Mouse (Mus musculus) 416B (cell line): ENCODE results near the gene Syncrip.
A peak's percentile ranks its signal among the peaks of the same experiment; 100 is the strongest.

Source experiments
- DNase-seq: peaks from one replicate; pipeline ENCODE4 v3.0.0; 2011; ENCODE audit warnings: low read depth

Gene Syncrip

DNA sequence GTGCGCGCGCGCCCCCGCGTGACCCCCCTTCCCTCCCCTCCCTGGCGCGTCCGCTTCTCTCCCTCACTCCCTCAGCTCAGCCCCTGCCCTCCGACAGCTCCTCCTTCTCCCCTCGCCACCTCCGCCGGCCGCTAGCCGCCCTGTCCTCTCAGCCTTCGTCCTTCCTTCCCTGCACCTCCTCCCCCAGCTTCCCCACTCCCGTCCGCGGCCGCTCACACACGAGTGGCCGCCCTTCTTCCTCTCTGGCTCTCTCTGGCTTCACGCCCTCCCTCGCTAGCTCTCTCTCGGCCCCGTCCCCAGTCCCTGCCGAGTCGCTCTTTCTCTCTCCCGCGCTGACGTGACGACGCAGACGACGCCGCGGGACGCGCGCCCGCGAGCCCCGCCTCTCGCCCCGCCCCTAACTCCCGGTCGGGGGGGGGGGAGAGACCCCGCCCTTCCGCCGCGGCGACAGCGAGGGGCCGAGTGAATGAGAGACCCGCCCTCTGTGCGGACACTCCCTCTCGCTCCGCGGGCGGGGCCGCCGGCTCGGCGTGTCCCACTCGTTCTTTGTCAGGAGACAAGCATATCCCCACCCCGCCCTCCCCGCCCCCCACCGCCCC lies at the start of gene Syncrip:
TSS of gene Syncrip (minus strand) at position 345 of the 599 bp plus-strand sequence.
- peak; percentile 95 for DNase-seq

DNA sequence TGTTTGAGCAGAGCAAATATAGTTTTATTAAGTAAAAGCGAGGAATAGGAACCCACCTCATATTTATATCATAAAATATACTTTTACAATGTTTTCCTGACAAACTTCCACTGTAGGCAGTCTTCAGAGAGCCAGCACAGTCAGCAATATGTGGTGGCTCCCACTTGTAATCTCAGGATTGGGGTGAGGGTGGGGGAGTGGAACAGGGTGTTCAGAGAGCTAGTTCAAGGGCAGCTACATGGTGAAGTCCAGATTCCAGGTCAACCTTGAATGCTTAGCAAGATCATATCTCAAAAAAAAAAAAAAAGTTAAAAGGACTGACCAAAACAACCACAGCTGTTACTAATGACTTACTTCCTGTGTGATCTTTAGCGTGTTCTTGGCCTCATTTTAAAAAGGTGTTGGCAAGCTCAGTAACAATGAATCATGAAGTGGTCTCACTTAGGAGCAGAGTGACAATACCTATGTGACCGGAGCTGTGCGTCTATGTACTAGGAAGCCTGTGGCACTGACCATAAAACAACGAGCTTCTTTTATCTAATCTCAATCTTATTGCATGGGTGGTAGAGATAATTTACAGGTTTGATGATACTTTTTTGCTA lies 47.7 kb upstream of the Syncrip start:
- peak; percentile 72 for DNase-seq

DNA sequence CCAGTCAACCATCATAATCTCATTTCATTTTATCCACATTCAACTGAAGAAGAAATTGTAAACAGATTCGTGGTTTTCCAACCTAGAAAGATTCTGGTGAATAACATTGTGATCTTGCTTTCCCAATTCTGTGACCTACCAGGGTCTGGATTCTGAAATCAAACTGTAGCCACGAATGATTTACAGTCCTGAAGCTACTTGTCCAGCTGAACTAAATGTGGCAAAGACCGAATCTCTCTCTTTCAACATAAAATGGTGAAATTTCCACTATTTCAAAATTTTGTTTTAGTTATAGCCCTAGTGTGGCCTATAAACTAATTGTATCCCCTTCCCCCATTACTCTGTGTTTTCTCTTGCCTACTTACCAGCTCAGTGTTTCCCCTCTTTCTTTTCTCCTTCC lies 47.2 kb upstream of the Syncrip start:
- peak; percentile 59 for DNase-seq

DNA sequence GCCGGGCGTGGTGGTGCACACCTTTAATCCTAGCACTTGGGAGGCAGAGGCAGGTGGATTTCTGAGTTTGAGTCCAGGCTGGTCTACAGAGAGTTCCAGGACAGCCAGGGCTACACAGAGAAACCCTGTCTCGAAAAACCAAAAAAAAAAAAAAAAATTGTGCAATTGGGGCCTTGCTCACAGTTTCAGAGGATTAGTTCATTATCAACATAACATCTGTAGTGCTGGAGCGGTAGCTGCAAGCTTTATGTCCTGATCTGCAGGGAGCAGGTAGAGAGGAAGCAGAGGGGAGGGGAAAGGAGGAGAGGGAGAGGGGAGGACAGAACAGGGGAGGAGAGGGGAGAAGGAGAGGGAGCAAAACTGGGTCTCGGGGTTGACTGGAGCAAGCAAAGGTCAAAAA lies 46.4 kb upstream of the Syncrip start:
- DNase-seq, result no peak

DNA sequence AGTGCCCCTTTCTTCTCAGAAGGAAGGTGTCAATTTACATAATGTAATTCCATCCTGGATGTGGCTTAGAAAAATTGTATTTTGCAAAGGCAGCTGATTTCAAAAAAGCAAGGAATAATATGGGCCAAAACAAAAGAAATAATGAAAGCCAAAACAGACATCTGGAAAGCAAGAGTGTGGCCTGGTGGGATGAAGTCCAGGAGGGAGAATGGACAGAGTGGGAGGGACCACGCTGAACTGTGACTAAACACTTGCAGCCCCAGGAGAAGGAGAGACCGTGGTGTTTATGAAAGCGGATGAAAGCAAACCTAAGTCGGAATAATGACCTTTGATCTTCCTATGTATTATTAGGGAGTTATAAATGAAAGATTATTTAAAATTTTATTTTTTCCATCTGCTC lies 45.6 kb upstream of the Syncrip start:
- DNase-seq, result no peak

DNA sequence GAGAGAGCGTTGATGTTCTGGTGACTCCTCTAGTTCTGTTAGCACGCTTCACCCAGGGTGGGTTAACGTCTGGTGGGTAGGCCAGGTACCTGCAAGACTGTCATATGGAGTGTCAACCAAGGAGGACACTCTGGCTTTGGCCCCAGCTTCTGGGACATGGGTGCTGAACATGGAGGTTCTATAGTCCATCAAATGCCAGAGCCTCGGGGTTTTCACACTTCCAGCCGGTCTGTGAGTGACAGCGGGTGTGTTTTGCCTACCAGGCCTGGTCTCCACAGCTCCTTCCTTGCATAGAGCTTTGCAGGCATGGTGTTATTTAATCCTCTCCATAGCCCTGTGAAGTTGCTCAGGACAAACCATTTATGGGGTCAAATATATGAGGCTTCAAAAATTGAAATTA lies 43.0 kb upstream of the Syncrip start:
- DNase-seq, result no peak

DNA sequence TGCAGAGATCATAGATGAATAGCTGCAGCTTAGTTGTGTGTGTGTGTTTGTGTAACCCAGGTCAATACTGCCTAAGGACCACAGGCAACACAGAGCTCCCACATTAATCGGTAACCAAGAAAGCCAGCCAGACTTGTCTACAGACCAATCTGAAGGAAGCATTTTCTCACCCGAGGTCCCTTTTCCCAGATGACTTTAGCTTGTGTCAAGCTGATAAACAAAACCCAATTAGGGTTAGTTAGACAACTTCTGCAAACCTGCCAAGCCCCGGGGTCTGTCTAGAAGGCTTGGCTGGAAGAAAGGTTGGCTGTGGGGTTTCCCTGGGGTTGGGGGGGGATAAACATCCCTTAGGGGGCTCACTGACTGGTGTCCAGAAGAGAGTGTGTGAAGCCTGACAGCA lies 42.4 kb upstream of the Syncrip start:
- no peak for DNase-seq

DNA sequence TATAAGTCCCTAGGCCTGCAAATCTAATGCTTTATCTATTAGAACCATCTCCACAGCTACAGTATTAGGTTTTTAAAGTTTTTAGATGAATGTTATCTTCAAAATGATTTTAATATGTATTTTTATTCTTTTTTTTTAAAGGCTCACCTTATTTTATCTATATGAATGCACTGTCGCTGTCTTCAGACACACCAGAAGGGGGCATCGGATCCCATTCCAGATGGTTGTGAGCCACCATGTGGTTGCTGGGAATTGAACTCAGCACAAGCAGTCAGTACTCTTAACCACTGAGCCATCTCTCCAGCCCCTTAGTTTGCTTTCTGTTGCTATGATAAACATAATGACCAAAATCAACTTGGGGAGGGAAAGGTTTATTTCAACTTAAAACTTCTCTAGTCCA lies 42.0 kb upstream of the Syncrip start:
- DNase-seq, result no peak

DNA sequence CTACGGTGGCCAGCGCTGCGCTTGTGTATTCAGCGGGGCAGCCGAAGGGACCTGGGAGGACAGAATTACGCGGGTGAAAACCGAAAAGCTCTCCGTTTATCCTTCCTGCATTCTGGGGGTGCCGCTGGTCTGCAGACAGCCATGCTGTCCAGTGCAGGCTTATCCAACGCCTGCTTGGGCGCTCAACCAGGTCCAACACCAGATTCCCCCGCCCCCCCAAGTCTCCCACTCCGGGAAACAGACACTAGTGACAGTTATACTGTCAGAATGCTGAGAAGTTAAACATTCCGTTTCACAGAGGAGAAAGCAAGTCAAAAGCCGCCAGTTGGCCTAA lies 40.9 kb upstream of the Syncrip start:
- DNase-seq, result no peak

DNA sequence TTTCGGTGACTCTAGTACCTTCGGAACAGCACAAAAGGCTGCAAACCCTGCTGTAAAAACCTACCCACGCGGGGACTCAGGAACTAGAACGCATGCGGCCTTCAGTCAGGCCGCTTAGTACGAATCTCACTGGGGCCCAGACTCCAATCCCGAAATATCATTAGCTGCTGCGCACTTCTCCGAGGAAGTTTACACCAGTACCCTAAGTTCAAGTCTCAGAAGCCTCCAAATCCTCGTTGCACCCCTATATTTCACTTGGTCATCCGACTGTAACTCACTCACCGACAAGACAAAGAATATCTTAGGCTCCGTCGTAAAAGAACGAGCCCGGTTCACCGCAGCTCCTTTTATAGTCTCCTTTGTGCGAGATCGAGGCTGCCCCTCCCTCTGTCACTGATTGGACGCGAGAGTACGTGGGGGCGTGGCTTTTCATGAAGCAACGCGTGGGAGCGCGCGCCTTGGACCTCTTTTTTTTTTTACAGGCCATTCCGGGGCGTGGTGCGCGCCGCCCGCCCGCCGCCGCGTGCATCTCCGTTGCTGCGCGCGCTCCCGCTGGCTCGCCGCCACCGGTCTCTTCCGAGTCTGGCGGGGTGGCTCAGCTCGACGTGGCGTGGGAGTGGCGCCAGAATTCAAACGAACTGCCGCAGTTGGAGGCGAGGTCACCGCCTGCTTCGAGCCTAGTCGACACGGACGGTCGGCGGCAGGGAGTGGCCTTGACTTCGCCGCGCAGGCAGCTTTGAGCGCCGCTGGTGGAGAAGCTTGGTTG lies 40.4 kb upstream of the Syncrip start:
- peak; percentile 98 for DNase-seq

DNA sequence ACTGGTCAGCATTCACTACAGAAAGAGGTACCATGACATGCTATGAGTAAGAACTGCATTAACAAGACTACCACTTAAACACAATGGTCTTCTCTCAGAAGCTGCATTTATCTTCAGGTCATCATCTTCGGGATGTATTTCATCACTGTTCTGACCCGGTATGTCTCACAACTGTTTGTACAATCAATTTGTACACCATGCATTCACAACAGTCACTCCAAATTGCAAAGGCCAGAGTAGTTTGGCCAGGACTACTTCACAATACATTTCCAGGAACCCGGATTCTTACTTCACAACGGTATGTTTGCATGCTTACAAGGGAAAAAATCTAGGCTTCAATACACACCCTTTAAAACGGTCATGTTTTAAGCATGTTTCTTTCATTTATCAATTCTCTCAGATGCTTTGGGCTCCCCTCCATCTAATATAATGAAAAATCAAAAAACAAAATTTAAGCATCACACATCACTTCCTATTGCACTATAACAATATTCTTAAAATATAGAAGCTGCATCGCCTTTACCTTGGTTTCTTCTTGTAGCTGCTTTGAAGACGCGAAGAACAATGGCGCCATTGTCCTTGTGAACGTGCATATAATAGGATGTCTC lies 39.7 kb upstream of the Syncrip start:
- peak; percentile 47 for DNase-seq

DNA sequence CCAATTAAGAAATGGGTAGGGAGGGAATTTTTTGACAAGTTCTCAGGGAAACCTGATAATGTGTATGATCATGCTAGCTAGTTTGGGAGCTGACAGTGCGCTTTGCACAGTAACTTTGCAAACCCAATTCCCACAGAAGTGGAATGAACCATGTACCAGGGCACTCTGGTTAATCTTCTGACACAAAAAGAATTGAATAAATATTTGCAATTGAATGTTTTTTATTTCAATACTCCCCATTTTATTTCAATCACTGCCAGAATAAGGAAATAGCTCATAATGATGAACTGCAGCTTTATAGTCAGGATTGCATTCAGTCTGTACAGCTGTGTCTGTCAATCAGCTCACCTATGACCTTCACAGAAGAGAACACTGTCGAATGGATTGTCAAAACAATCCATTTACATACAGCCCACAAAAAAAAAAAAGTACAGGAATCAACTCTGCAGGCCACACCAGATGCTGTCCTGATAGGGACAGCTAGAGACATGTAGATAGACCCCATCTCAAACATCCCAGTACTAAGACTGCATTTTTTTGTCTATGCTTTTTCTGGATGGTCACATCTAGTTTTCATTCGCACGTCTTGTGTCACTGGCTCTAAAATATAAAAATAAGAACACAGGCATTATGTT lies 38.6 kb upstream of the Syncrip start:
- DNase-seq, result peak; percentile 29

DNA sequence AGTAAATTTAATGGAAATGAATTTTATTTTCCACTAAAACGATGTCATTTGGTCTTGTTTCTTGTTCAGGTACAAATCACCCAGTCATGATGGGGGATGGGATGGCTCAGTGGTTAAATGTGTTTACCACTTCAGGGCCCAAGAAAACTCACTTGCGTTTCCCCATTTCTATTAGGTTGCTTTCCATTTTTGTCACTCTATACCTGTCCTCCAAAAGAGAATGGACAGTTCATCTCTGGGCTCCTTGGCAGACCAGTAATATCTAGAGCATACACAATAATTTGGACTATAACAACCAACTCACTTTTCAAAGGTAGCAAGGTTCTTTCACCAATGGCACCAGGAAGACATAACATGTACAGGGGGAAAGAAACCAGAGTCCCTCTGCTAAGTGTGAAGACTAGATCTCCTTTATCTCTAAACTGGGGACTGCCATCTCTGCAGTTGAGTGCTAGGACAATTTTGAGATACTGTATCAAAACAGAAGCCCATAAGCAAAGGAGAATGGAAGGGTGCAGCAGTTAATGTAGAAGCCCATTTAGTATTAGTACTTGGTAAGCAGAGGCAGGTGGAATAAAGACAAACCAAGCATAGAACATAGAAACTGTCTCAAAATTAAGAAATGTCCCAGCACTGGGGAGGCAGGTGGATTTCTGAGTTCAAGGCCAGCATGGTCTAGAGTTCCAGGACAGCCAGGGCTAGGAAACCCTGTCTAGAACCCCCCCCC lies 37.9 kb upstream of the Syncrip start:
- DNase-seq, result no peak

DNA sequence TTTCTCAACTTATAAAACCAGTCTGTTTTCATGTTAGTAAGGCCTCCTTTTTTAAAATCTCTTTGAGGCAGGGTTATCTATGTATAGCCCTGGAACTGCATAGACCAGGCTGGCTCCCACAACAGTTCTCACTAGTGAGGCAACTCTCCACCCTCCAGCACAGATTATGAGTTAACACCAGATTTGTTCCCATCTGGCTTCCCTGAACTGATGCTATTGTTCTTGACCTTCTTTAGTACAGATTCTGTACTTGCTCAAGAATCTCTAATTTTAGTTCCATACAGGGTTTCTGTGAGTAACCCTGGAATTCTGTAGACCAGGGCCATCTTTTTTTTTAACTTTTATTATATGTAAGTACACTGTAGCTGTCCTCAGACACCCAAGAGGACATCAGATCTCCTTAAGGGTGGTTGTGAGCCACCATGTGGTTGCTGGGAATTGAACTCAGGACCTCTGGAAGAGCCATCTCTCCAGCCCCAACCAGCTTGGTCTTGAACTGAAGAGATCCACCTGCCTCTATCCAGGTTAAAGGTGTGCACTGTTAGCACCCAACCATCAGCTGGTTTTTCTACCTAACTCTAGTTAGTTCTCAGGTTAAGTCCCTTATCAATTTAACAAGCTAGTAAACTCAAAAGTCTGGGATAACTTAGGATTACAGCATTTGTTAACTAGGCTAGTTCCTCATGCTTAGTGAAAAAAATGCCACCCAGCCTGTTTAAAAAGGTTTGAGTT lies 37.2 kb upstream of the Syncrip start:
- peak; percentile 73 for DNase-seq

DNA sequence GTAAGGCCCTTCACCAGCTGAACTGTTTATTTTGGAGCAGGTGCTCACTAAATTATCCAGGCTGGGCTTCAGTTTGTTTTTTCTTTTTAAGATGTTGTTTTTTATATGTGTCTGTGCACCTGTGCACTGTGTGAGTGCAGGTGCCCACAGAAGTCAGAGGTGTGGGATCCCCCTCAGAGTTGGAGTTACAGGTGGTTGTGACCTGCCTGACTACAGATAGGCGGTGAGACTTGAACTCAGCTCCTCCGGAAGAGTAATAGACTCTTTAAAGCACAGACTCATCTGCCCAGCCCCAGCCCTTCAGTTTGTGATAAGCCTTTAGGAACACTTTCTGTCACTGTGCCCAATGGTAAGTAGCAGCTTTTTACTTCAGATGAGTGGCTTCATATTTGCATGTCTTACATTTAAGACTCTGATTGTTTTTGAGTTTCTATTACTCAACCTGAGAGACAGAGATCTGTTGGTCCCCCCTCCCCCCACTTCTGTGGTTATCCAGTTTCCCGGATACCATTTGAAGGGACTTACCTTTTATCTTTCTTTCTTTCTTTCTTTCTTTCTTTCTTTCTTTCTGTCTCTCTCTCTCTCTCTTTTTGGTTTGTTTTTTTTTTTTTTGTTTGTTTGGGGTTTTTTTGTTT lies 34.1 kb upstream of the Syncrip start:
- DNase-seq, result no peak

DNA sequence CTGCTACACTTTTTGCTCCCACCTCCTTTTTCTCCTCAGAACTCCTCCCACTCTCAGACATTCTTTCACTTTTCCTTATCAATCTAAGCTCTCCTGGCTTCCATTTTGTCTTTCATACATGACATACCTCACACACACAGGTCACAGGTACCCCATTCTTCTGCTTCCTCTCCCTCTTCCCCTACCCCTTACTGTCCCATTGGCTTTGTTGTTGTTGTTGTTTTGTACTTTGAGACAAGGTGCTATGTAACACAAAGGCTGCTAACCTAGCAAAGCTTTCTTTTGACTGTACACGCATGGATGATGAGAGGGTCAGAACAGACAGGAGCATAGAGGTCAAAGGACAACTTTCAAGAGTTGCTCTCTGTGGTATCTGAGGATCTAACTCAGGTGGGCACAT lies 33.2 kb upstream of the Syncrip start:
- DNase-seq, result no peak

DNA sequence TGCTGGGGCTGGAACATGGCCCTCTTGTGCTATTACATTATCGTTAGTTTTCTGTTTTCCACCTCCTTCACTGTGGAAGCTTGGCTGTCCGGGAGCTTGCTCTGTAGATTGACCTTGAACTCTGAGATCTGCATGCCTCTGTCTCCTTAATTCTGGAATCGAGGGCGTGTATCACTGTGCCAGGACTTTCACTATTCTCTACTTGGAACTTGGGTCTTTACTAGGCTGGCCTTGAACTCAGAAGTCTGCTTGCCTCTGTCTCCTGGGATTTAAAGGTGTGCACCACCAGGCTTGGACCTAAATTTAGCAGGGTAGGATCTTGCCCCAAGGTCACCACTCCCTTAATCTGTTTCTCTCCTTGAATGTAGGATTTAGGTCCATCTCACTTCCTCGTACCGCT lies 19.5 kb upstream of the Syncrip start:
- no peak for DNase-seq

DNA sequence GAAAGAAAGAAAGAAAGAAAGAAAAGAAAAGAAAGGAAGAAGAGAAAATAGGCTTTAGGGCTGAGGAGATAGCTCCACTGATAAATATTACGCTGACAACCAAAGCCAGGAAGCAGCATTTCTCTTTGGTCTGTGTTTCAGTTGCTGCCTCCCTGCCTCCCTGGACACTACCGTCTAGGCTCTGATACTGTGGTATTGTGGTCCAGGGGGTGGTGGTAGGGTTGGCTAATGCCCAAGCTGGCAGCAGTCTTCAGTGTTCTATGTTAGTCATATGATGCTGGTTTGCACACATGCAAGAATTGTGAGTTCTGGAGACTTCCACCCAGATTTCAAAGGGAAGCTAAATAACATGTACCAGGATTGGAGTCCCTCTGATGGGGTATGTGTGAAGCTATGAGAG lies 17.7 kb upstream of the Syncrip start:
- peak; percentile 79 for DNase-seq

DNA sequence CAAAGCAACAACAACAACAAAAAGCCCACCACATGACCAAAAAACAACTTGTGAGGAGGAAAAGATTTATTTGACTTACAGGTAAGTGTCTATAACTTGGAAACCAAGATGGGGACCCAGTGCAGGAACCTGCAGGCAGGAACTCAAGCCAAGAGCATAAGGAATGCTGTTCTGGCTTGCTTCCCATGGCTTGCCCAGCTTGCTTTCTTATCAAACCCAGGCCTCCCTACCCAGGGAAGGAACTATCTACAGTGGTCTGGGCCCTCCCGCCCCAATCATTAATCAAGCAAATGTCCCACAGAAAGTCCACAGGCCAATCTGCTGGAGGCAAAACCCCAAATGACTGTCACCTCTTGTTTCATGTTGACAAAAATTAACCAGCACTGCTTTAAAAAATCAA lies 10.1 kb upstream of the Syncrip start:
- no peak for DNase-seq

DNA sequence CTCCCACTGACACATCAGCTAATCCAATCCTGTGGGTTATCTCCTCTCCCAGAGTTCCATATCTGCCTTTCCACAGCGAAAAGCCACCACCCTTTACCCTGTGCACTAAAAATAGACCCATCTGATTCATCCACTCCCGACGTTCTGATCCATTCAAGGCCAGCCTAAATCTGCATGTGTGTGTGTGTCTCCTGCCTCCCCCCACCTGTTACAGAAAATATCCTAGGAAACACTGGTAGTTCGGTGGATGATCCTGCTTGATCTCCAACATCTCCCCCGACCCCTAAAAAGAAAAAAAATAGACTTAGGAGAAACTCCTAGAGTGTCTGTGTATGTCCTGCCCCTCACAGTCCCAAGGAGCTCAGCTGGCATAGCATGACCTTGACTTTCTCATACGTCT lies 2.2 kb upstream of the Syncrip start:
- peak; percentile 37 for DNase-seq

DNA sequence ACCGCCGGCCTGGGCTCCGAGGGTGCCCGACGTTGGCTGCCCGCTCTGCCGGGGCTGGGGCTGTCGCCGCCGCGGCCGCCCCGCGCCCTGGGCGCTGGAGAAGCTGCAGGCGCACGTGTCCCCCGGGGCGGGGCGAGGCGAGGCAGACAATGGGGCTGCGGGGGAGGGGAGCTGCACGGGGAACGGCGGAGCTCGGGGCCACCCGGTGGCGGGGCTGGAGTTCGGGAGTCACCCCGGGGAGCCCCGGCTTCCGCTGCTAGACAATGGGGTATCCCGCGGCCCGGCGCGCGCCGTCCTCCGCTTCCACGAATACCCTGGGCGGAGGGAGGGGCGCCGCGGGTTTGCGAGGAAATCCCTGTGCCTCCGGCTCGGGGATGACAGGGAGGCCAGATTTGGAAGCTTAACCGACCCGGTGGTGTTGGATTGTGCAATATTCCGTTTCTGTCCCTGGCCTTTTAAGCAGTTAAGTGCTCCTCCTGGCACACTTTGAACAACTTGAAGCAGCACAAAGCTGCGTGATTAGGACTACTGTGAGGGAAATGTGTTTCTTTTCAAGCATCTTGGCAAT lies 539 bp upstream of the Syncrip start:
- DNase-seq, result peak; percentile 86
